Mouse (Mus musculus) MEL (cell line): Measurements from ENCODE around the gene Hdac2.

Experiments used
- CTCF ChIP-seq, 3 experiments: IDR thresholded peaks in 2 of 3; conservative IDR thresholded peaks in 1 of 3; 2 replicates each; pipeline ENCODE4 v1.5.1; 2011 to 2012; ENCODE audit warnings: low read length in 3 of 3, low read depth in 2 of 3, mild to moderate bottlenecking in 2 of 3, improper control_type of control experiment in 1 of 3, inconsistent platforms in 1 of 3, mixed read lengths in 1 of 3, moderate library complexity in 1 of 3; ENCODE audit not compliant: control insufficient read depth in 1 of 3, insufficient read depth in 1 of 3, poor library complexity in 1 of 3, severe bottlenecking in 1 of 3
- EP300 ChIP-seq, 2 experiments: IDR thresholded peaks; 2 replicates each; pipeline ENCODE4 v1.6.1; 2011; ENCODE audit warnings: improper control_type of control experiment in 2 of 2, low read length in 2 of 2, low read depth in 1 of 2, mild to moderate bottlenecking in 1 of 2
- GATA1 ChIP-seq: IDR thresholded peaks from 2 replicates; pipeline ENCODE4 v1.6.1; 2011; ENCODE audit warnings: low read depth, low read length, improper control_type of control experiment
- HCFC1 ChIP-seq: IDR thresholded peaks from 2 replicates; pipeline ENCODE4 v1.6.1; 2012; ENCODE audit warnings: low read depth, mild to moderate bottlenecking, inconsistent platforms, low read length, improper control_type of control experiment, moderate library complexity
- MAZ ChIP-seq: IDR thresholded peaks from 2 replicates; pipeline ENCODE4 v1.6.1; 2012; ENCODE audit warnings: low read depth, mild to moderate bottlenecking, inconsistent platforms, low read length, improper control_type of control experiment
- MEF2A ChIP-seq: IDR thresholded peaks from 2 replicates; pipeline ENCODE4 v1.6.1; 2014; ENCODE audit warnings: low read depth, mild to moderate bottlenecking, inconsistent platforms, low read length, improper control_type of control experiment; ENCODE audit not compliant: poor library complexity, insufficient replicate concordance, severe bottlenecking; ENCODE audit errors: extremely low read depth
- NELFE ChIP-seq: IDR thresholded peaks from 2 replicates; pipeline ENCODE4 v1.6.1; 2011; ENCODE audit warnings: low read depth, low read length, improper control_type of control experiment
- POLR2A ChIP-seq, 2 experiments: IDR thresholded peaks; 2 replicates each; pipeline ENCODE4 v1.6.1; 2011 to 2012; ENCODE audit warnings: low read length in 2 of 2, mild to moderate bottlenecking in 2 of 2, control low read depth in 1 of 2, improper control_type of control experiment in 1 of 2, low read depth in 1 of 2, moderate library complexity in 1 of 2; ENCODE audit not compliant: control insufficient read depth in 1 of 2, insufficient read depth in 1 of 2, poor library complexity in 1 of 2
- SMC3 ChIP-seq: IDR thresholded peaks from 2 replicates; pipeline ENCODE4 v1.6.1; 2011; ENCODE audit warnings: low read depth, low read length, improper control_type of control experiment
- TAL1 ChIP-seq: IDR thresholded peaks from 2 replicates; pipeline ENCODE4 v1.6.1; 2012; ENCODE audit warnings: mild to moderate bottlenecking, inconsistent platforms, low read length, moderate library complexity, mixed read lengths
- USF1 ChIP-seq: IDR thresholded peaks from 2 replicates; pipeline ENCODE4 v1.6.1; 2014; ENCODE audit warnings: low read depth, mild to moderate bottlenecking, inconsistent platforms, low read length, improper control_type of control experiment, moderate library complexity

- TF ChIP-seq MEF2A (no peak), SMC3 (no peak), USF1 (no peak), EP300 (IDR thresholded peaks at IDR 0.05; ENCODE audit: low read depth in 1 of 2, low read length in 2 of 2) (no peak), CTCF (IDR thresholded peaks at IDR 0.05 in 2 of 3, conservative IDR thresholded peaks at IDR 0.05 in 1 of 3; ENCODE audit: control insufficient read depth in 1 of 3, insufficient read depth in 1 of 3, low read depth in 2 of 3, low read length in 3 of 3, poor library complexity in 1 of 3, severe bottlenecking in 1 of 3) (no peak), POLR2A (IDR thresholded peaks at IDR 0.05; ENCODE audit: control insufficient read depth in 1 of 2, insufficient read depth in 1 of 2, low read depth in 1 of 2, low read length in 2 of 2, poor library complexity in 1 of 2) (no peak), GATA1 (no peak), NELFE (no peak), MAZ (no peak), TAL1 (no peak), HCFC1 (no peak)
Measured at GRCm38 (mm10) chr10:37024301-37024700, 50.0 kb downstream of the Hdac2 start.
